In genomic region chr9:112793537-112793936, GRCm38 (mm10) we compare ENCODE assay signal across 14 mouse cellular contexts.
DNase-seq lines count a peak whose midpoint lies in the region; ATAC-seq and TF ChIP-seq lines count a peak whose summit lies in the region.
"Had no signal": no experiment of that assay in that cellular context is flagged by ENCODE, and none has a peak within 500 bp of the region (broad histone marks: within the 10 kb centered on the region; RNA-seq: fewer than 3 reads in every experiment).

No protein-coding gene starts in this region.

- no peak overlapping the region for H3K4me3 ChIP-seq in forebrain, postnatal 0 days (ENCODE audit: low read depth, low read length)
- H3K4me3 ChIP-seq in forebrain, embryonic 13.5 days, result no peak overlapping the region
- no peak overlapping the region for H3K4me3 ChIP-seq in liver, embryonic 14.5 days (ENCODE audit: insufficient read depth in 1 of 2, low read depth in 2 of 2, low read length in 2 of 2)
- H3K4me3 ChIP-seq in ES-E14 (ENCODE audit: insufficient read depth in 1 of 2, low read depth in 1 of 2, low read length in 2 of 2, poor library complexity in 1 of 2, severe bottlenecking in 1 of 2), result no peak overlapping the region
- H3K4me3 ChIP-seq in limb, embryonic 10.5 days, result no peak overlapping the region
- H3K4me3 ChIP-seq: forebrain, embryonic 15.5 days had no signal

- no peak overlapping the region for H3K27ac ChIP-seq in forebrain, postnatal 0 days (ENCODE audit: low read depth, low read length)
- no peak overlapping the region for H3K27ac ChIP-seq in forebrain, embryonic 13.5 days
- no peak overlapping the region for H3K27ac ChIP-seq in liver, embryonic 14.5 days
- H3K27ac ChIP-seq in ES-E14 (ENCODE audit: insufficient read depth, low read depth, low read length, poor library complexity, severe bottlenecking), result no peak overlapping the region
- no peak overlapping the region for H3K27ac ChIP-seq in limb, embryonic 10.5 days
- H3K27ac ChIP-seq: forebrain, embryonic 15.5 days had no signal

- H3K9ac ChIP-seq in forebrain, postnatal 0 days, result no peak overlapping the region
- no peak overlapping the region for H3K9ac ChIP-seq in forebrain, embryonic 13.5 days
- no peak overlapping the region for H3K9ac ChIP-seq in liver, embryonic 14.5 days (replicated peaks)
- no peak overlapping the region for H3K9ac ChIP-seq in ES-E14 (ENCODE audit: insufficient read depth, low read depth, low read length, poor library complexity, severe bottlenecking)
- H3K9ac ChIP-seq: forebrain, embryonic 15.5 days had no signal

- no peak overlapping the region for H3K4me2 ChIP-seq in forebrain, postnatal 0 days (ENCODE audit: low read depth)
- H3K4me2 ChIP-seq in forebrain, embryonic 13.5 days, result no peak overlapping the region
- no peak overlapping the region for H3K4me2 ChIP-seq in liver, embryonic 14.5 days (ENCODE audit: low read depth)
- H3K4me2 ChIP-seq: forebrain, embryonic 15.5 days had no signal

- no peak for ATAC-seq in forebrain, postnatal 0 days
- no peak for ATAC-seq in forebrain, embryonic 13.5 days
- no peak for ATAC-seq in liver, embryonic 14.5 days (ENCODE audit: insufficient read depth)
- ATAC-seq: activated CD4-positive, CD25-positive, alpha-beta regulatory T cell, adult 4 months; CD4-positive, CD25-positive, alpha-beta regulatory T cell, adult 4 months; forebrain, embryonic 15.5 days had no signal

- TF ChIP-seq EP300 in liver, embryonic 14.5 days (IDR thresholded peaks at IDR 0.05; ENCODE audit: low read depth), result no peak

- H3K4me1 ChIP-seq in forebrain, postnatal 0 days (ENCODE audit: insufficient read depth), result no peaks in the 10 kb centered on the region
- no peaks in the 10 kb centered on the region for H3K4me1 ChIP-seq in forebrain, embryonic 13.5 days
- H3K4me1 ChIP-seq in liver, embryonic 14.5 days (replicated peaks; ENCODE audit: control insufficient read depth in 2 of 2, insufficient read depth in 2 of 2, low read length in 1 of 2), result no peaks in the 10 kb centered on the region
- H3K4me1 ChIP-seq in ES-E14 (ENCODE audit: control insufficient read depth in 2 of 2, insufficient read depth in 2 of 2, low read length in 2 of 2, poor library complexity in 1 of 2), result no peaks in the 10 kb centered on the region
- no peaks in the 10 kb centered on the region for H3K4me1 ChIP-seq in limb, embryonic 10.5 days
- H3K4me1 ChIP-seq: forebrain, embryonic 15.5 days had no signal

- in situ Hi-C loops in ES-E14 (cut with MboI; ENCODE audit: low sequenced_read_pairs in 2 of 2, unreplicated experiment in 2 of 2), result no loop called here

- no peaks in the 10 kb centered on the region for H3K9me3 ChIP-seq in forebrain, postnatal 0 days (ENCODE audit: low read length)
- no peaks in the 10 kb centered on the region for H3K9me3 ChIP-seq in forebrain, embryonic 13.5 days (replicated peaks)
- H3K9me3 ChIP-seq in liver, embryonic 14.5 days (ENCODE audit: control insufficient read depth, low read length), result no peaks in the 10 kb centered on the region
- no peaks in the 10 kb centered on the region for H3K9me3 ChIP-seq in ES-E14 (ENCODE audit: control insufficient read depth, insufficient read depth, low read depth, low read length)
- no peaks in the 10 kb centered on the region for H3K9me3 ChIP-seq in limb, embryonic 10.5 days (replicated peaks)
- H3K9me3 ChIP-seq: forebrain, embryonic 15.5 days had no signal

- 72% methylated on average over 2 of the region's 2 CpGs for WGBS in forebrain, postnatal 0 days
- WGBS in forebrain, embryonic 13.5 days, result 63% methylated on average over 2 of the region's 2 CpGs
- WGBS in liver, embryonic 14.5 days (ENCODE audit: insufficient replicate concordance), result 70% methylated on average over 2 of the region's 2 CpGs
- WGBS in limb, embryonic 10.5 days, result 78% methylated on average over 2 of the region's 2 CpGs

- no peaks in the 10 kb centered on the region for H3K27me3 ChIP-seq in forebrain, postnatal 0 days (ENCODE audit: insufficient read depth, low read length)
- H3K27me3 ChIP-seq in forebrain, embryonic 13.5 days, result no peaks in the 10 kb centered on the region
- H3K27me3 ChIP-seq in liver, embryonic 14.5 days (ENCODE audit: control insufficient read depth, insufficient read depth, low read length), result no peaks in the 10 kb centered on the region
- no peaks in the 10 kb centered on the region for H3K27me3 ChIP-seq in limb, embryonic 10.5 days (ENCODE audit: low read depth, poor library complexity, severe bottlenecking)
- H3K27me3 ChIP-seq: forebrain, embryonic 15.5 days had no signal

- no peak for DNase-seq in forebrain, postnatal 0 days
- no peak for DNase-seq in liver, embryonic 14.5 days (ENCODE audit: low read depth in 3 of 3, low spot score in 3 of 3)
- DNase-seq in liver, result no peak
- peak; percentile 22 for DNase-seq in ES-E14 (ENCODE audit: low read depth, low spot score)
- DNase-seq in limb, embryonic 10.5 days (ENCODE audit: low spot score), result peak; percentile 32
- DNase-seq in spleen, postnatal 36 days (ENCODE audit: low spot score in 2 of 2), result no peak
- DNase-seq in thymus, postnatal 14 days, result no peak
- DNase-seq: kidney, postnatal 14 days; spleen, adult 18-20 months; thymus, adult 2 months had no signal

- TF ChIP-seq CTCF in forebrain, postnatal 0 days (IDR thresholded peaks at IDR 0.05; ENCODE audit: low read depth), result peak; percentile 31; the same call in 1 of the 2 replicates
- TF ChIP-seq CTCF in liver, embryonic 14.5 days (IDR thresholded peaks at IDR 0.05; ENCODE audit: low read depth), result peak; percentile 23; the same call in 1 of the 2 replicates

- H3K36me3 ChIP-seq in forebrain, postnatal 0 days (ENCODE audit: insufficient read depth), result no peaks in the 10 kb centered on the region
- H3K36me3 ChIP-seq in forebrain, embryonic 13.5 days (ENCODE audit: poor library complexity, severe bottlenecking), result no peaks in the 10 kb centered on the region
- no peaks in the 10 kb centered on the region for H3K36me3 ChIP-seq in liver, embryonic 14.5 days (replicated peaks; ENCODE audit: control insufficient read depth, insufficient read depth, low read depth)
- no peaks in the 10 kb centered on the region for H3K36me3 ChIP-seq in ES-E14 (ENCODE audit: control insufficient read depth, insufficient read depth, low read length, poor library complexity, severe bottlenecking)
- H3K36me3 ChIP-seq in limb, embryonic 10.5 days, result no peaks in the 10 kb centered on the region
- H3K36me3 ChIP-seq: forebrain, embryonic 15.5 days had no signal

TF ChIP-seq in ES-E14, 5 proteins besides CTCF, POLR2A, EP300 and RAD21:
- TF ChIP-seq ZC3H11A (IDR thresholded peaks at IDR 0.05; ENCODE audit: borderline replicate concordance, low read depth, low read length) (peak; percentile 67; the same call in 1 of the 2 replicates), MAFK (IDR thresholded peaks at IDR 0.05; ENCODE audit: insufficient read depth, low read depth, low read length) (no peak), CHD2 (IDR thresholded peaks at IDR 0.05; ENCODE audit: low read depth, low read length) (no peak), ZNF384 (IDR thresholded peaks at IDR 0.05; ENCODE audit: low read depth, low read length) (no peak), HCFC1 (IDR thresholded peaks at IDR 0.05; ENCODE audit: borderline replicate concordance, insufficient read depth, low read length) (no peak)
TF ChIP-seq in ES-E14: peak in this region for 1.

Comparison
In these comparisons a context has a peak if more than half of its experiments do, and no peak if none do; other contexts are left out.
1. DNase-seq: peak in ES-E14 (single experiment) and limb, embryonic 10.5 days (single experiment); none in forebrain, postnatal 0 days (single experiment), liver, embryonic 14.5 days (0 of 3), liver (single experiment), spleen, postnatal 36 days (0 of 2) and thymus, postnatal 14 days (single experiment).